Mouse (Mus musculus) liver, embryonic 15.5 days (tissue): ENCODE measurements around the gene Ccnd3. TPM values are rescaled to one million over a fixed set of nuclear protein-coding genes. Genes with fewer than 3 reads are reported as not detected.
"Not testable (repeated sequence)": the region's sequence is repeated elsewhere in the genome, so short reads cannot be mapped to it uniquely, and the experiment has no call there.

ENCODE experiments used
- ATAC-seq: fragments of 200-750 bp; cut with Nextera tagmentation; 2 replicates; pipeline ENCODE4 v1.8.0; 2017; ENCODE audit warnings: moderate number of reproducible peaks, mild to moderate bottlenecking, moderate library complexity; ENCODE audit not compliant: insufficient read depth
- H3K27ac ChIP-seq: fragments of 300-500 bp; sonication (generic); replicated peaks from 2 replicates; pipeline ENCODE4 v1.5.1; 2015; ENCODE audit warnings: mild to moderate bottlenecking, inconsistent platforms
- H3K27me3 ChIP-seq: fragments of 300-500 bp; sonication (generic); 2 replicates; pipeline ENCODE4 v1.6.1; 2015; ENCODE audit warnings: mild to moderate bottlenecking, inconsistent platforms
- H3K36me3 ChIP-seq: fragments of 300-500 bp; sonication (generic); replicated peaks from 2 replicates; pipeline ENCODE4 v1.6.1; 2015; ENCODE audit warnings: moderate library complexity, mild to moderate bottlenecking, inconsistent platforms
- H3K4me1 ChIP-seq: fragments of 300-500 bp; sonication (generic); replicated peaks from 2 replicates; pipeline ENCODE4 v1.6.1; 2015; ENCODE audit warnings: inconsistent platforms
- H3K4me2 ChIP-seq: fragments of 300-500 bp; sonication (generic); 2 replicates; pipeline ENCODE4 v1.6.1; 2015; ENCODE audit warnings: moderate library complexity, mild to moderate bottlenecking, inconsistent platforms
- H3K4me3 ChIP-seq: fragments of 300-500 bp; sonication (generic); replicated peaks from 2 replicates; pipeline ENCODE4 v1.5.1; 2015; ENCODE audit warnings: mild to moderate bottlenecking, inconsistent platforms
- H3K9ac ChIP-seq: fragments of 300-500 bp; sonication (generic); 2 replicates; pipeline ENCODE4 v1.6.1; 2015; ENCODE audit warnings: moderate library complexity, mild to moderate bottlenecking, inconsistent platforms
- H3K9me3 ChIP-seq: fragments of 300-500 bp; sonication (generic); replicated peaks from 2 replicates; pipeline ENCODE4 v1.6.1; 2016; ENCODE audit warnings: inconsistent platforms
- WGBS: fragments of 180-500 bp; shearing (Covaris S2); methylation state at CpG from one replicate; pipeline ENCODE4 v1.1.7; 2015; ENCODE audit warnings: mixed read lengths; ENCODE audit not compliant: insufficient replicate concordance; 5-methylcytosine and 5-hydroxymethylcytosine counted together
- polyA plus RNA-seq: library from polyadenylated mRNA; unstranded; fragments of >200 nt; fragmentation: Nextera tagmentation; extraction: Ambion mirVana; gene quantifications from 2 replicates; pipeline ENCODE4 v1.2.1, GENCODE M21; 2015

Gene Ccnd3
- polyA plus RNA-seq, 1 experiment from 2014 or later = 422 TPM

- Histone ChIP-seq H3K4me3 (no peak overlapping the region), H3K4me2 (no peak overlapping the region), H3K27ac (no peak overlapping the region), H3K4me1 (peaks cover 31% of the 10 kb centered on the region), H3K27me3 (no peaks in the 10 kb centered on the region), H3K36me3 (0 out of 2 replicates have a peak, but pooled peaks cover 1% of the 10 kb centered on the region), H3K9ac (no peak overlapping the region), H3K9me3 (no peaks in the 10 kb centered on the region)
- 44% methylated on average over 2 of the region's 2 CpGs for WGBS
- no peak for ATAC-seq
These were observed 22.4 kb upstream of the Ccnd3 start for GRCm38 (mm10) chr17:47482401-47482800.

GRCm38 (mm10) chr17:47484241-47484921 is 20.5 kb upstream of the Ccnd3 start:
- Histone ChIP-seq H3K4me2 (peak overlapping the region; percentile 19), H3K36me3 (peaks cover 16% of the 10 kb centered on the region), H3K4me1 (peaks cover 36% of the 10 kb centered on the region), H3K27me3 (no peaks in the 10 kb centered on the region), H3K27ac (peak overlapping the region; percentile 80), H3K4me3 (no peak overlapping the region), H3K9ac (no peak overlapping the region), H3K9me3 (no peaks in the 10 kb centered on the region)
- peak; percentile 66 for ATAC-seq
- WGBS = 5% methylated on average over 1 of the region's 1 CpGs

GRCm38 (mm10) chr17:47484993-47485392 is 19.9 kb upstream of the Ccnd3 start:
- Histone ChIP-seq H3K4me2 (peak overlapping the region; percentile 19), H3K9me3 (no peaks in the 10 kb centered on the region), H3K4me1 (peaks cover 36% of the 10 kb centered on the region), H3K9ac (no peak overlapping the region), H3K4me3 (no peak overlapping the region), H3K27ac (peak overlapping the region; percentile 80), H3K27me3 (no peaks in the 10 kb centered on the region), H3K36me3 (peaks cover 22% of the 10 kb centered on the region)
- WGBS = 8% methylated on average over 3 of the region's 3 CpGs
- ATAC-seq = peak; percentile 32; the same call in 1 of the 2 replicates

GRCm38 (mm10) chr17:47485791-47486190 is 19.1 kb upstream of the Ccnd3 start:
- no peaks in the 10 kb centered on the region for H3K9me3 ChIP-seq
- peaks cover 30% of the 10 kb centered on the region for H3K36me3 ChIP-seq
- peak overlapping the region; percentile 80 for H3K27ac ChIP-seq
- no peaks in the 10 kb centered on the region for H3K27me3 ChIP-seq
- 79% methylated on average over 3 of the region's 3 CpGs for WGBS
- H3K4me1 ChIP-seq = peaks cover 36% of the 10 kb centered on the region
- ATAC-seq = no peak
- no peak overlapping the region for H3K9ac ChIP-seq
- no peak overlapping the region for H3K4me2 ChIP-seq
- H3K4me3 ChIP-seq = no peak overlapping the region

- Histone ChIP-seq H3K9ac (no peak overlapping the region), H3K27me3 (no peaks in the 10 kb centered on the region), H3K4me2 (no peak overlapping the region), H3K4me1 (peaks cover 26% of the 10 kb centered on the region), H3K27ac (no peak overlapping the region), H3K9me3 (no peaks in the 10 kb centered on the region), H3K4me3 (no peak overlapping the region), H3K36me3 (peaks cover 80% of the 10 kb centered on the region)
- WGBS = 78% methylated on average over 9 of the region's 9 CpGs
- no peak for ATAC-seq
These were observed 14.1 kb upstream of the Ccnd3 start for GRCm38 (mm10) chr17:47490791-47491190.

- WGBS = 80% methylated on average over 6 of the region's 6 CpGs
- Histone ChIP-seq H3K9ac (no peak overlapping the region), H3K36me3 (peaks cover 95% of the 10 kb centered on the region), H3K4me3 (no peak overlapping the region), H3K4me1 (peaks cover 16% of the 10 kb centered on the region), H3K27me3 (no peaks in the 10 kb centered on the region), H3K9me3 (no peaks in the 10 kb centered on the region), H3K4me2 (no peak overlapping the region), H3K27ac (no peak overlapping the region)
- no peak for ATAC-seq
These were observed 12.1 kb upstream of the Ccnd3 start for GRCm38 (mm10) chr17:47492731-47493130.

GRCm38 (mm10) chr17:47493653-47494052 is 11.2 kb upstream of the Ccnd3 start:
- no peak overlapping the region for H3K9ac ChIP-seq
- no peak for ATAC-seq
- 79% methylated on average over 6 of the region's 6 CpGs for WGBS
- H3K9me3 ChIP-seq = no peaks in the 10 kb centered on the region
- peaks cover 16% of the 10 kb centered on the region for H3K4me1 ChIP-seq
- no peaks in the 10 kb centered on the region for H3K27me3 ChIP-seq
- no peak overlapping the region for H3K27ac ChIP-seq
- H3K36me3 ChIP-seq = peaks cover 98% of the 10 kb centered on the region
- H3K4me3 ChIP-seq = no peak overlapping the region
- no peak overlapping the region for H3K4me2 ChIP-seq

GRCm38 (mm10) chr17:47494132-47494531 is 10.7 kb upstream of the Ccnd3 start:
- Histone ChIP-seq H3K27me3 (no peaks in the 10 kb centered on the region), H3K9ac (no peak overlapping the region), H3K4me1 (peaks cover 13% of the 10 kb centered on the region), H3K4me2 (no peak overlapping the region), H3K36me3 (peaks cover 98% of the 10 kb centered on the region), H3K27ac (0 out of 2 replicates have a peak overlapping the region, but pooled peaks have one; percentile 10), H3K4me3 (no peak overlapping the region), H3K9me3 (no peaks in the 10 kb centered on the region)
- no peak for ATAC-seq
- WGBS = 67% methylated on average over 11 of the region's 11 CpGs

- WGBS = 6% methylated on average over 11 of the region's 11 CpGs
- peak overlapping the region; percentile 74 for H3K9ac ChIP-seq
- H3K4me2 ChIP-seq = peak overlapping the region; percentile 76
- peaks cover 50% of the 10 kb centered on the region for H3K4me1 ChIP-seq
- peak; percentile 2; the same call in 1 of the 2 replicates for ATAC-seq
- no peaks in the 10 kb centered on the region for H3K27me3 ChIP-seq
- H3K9me3 ChIP-seq = no peaks in the 10 kb centered on the region
- H3K4me3 ChIP-seq = peak overlapping the region; percentile 76
- peak overlapping the region; percentile 89 for H3K27ac ChIP-seq
- H3K36me3 ChIP-seq = peaks cover 42% of the 10 kb centered on the region
These were observed 3.3 kb upstream of the Ccnd3 start for GRCm38 (mm10) chr17:47501531-47501930.

GRCm38 (mm10) chr17:47501946-47502706 is 2.7 kb upstream of the Ccnd3 start, which contains the start of gene Taf8:
Taf8 (minus strand) TSS chr17:47502292.
- Histone ChIP-seq H3K4me1 (peaks cover 55% of the 10 kb centered on the region), H3K27me3 (no peaks in the 10 kb centered on the region), H3K4me2 (peak within 1 kb of the TSS; percentile 76), H3K36me3 (peaks cover 36% of the 10 kb centered on the region), H3K9me3 (no peaks in the 10 kb centered on the region), H3K27ac (peak within 1 kb of the TSS; percentile 89), H3K9ac (peak within 1 kb of the TSS; percentile 74), H3K4me3 (peak within 1 kb of the TSS; percentile 76)
- ATAC-seq = peak; percentile 91
- 1% methylated on average over 40 of the region's 40 CpGs for WGBS

- peak overlapping the region; percentile 89 for H3K27ac ChIP-seq
These were observed 2.2 kb upstream of the Ccnd3 start for GRCm38 (mm10) chr17:47502707-47503045.

More at GRCm38 (mm10) chr17:47502707-47503045, 2.2 kb upstream of the Ccnd3 start:
- H3K9ac ChIP-seq, H3K9me3 ChIP-seq, ATAC-seq, H3K27me3 ChIP-seq: not testable (repeated sequence)
- H3K4me3 ChIP-seq = peak overlapping the region; percentile 76; the same call in 1 of the 2 replicates
- WGBS = 66% methylated on average over 6 of the region's 6 CpGs
- H3K36me3 ChIP-seq = peaks cover 30% of the 10 kb centered on the region
- H3K4me2 ChIP-seq = peak overlapping the region; percentile 76
- H3K4me1 ChIP-seq = peaks cover 61% of the 10 kb centered on the region
